Mouse (Mus musculus) right cerebral cortex, postnatal 36 days (tissue): Measurements from ENCODE around the gene Ankrd39.

Source experiments
- DNase-seq, 2 experiments: peaks; one replicate each; pipeline ENCODE4 v3.0.0; 2022; ENCODE audit warnings: low spot score in 2 of 2, mixed read lengths in 1 of 2

Ankrd39 gene

GRCm38 (mm10) chr1:36492416-36493139 lies 54.7 kb downstream of the Ankrd39 start:
- no peak for DNase-seq

- DNase-seq: no peak
Measured at GRCm38 (mm10) chr1:36489661-36490060, 57.6 kb downstream of the Ankrd39 start.
